Mouse (Mus musculus): ENCODE data around the gene Pbx4.

DNA sequence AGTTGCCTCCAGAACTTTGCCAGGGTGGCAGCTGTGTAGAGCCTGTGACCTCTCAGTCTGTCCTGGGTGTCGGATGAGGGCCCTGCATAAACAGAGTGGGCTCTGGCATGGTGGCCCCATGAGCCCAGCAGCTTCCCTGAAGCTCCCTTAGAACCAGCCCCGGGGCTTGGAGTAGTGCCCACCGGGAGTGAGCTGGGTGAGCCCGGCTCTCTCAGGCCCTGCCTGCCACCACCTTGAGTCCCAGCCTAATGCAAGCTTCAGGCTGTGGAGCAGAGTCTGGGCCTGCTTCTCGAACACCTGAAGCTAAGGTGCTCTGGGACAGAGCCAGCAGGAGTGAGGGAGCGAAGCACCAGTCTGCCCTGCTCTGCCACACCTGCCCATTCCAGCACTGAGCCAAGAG lies 38.6 kb downstream of the Pbx4 start:
- TF ChIP-seq CTCF (conservative IDR thresholded peaks at IDR 0.05; ENCODE audit: low read length) (no peak), NANOG (IDR thresholded peaks at IDR 0.05; ENCODE audit: borderline replicate concordance, low read length) (no peak)

All from E14TG2a.4 (cell line).